Mouse (Mus musculus) layer of hippocampus, adult 9-11 months (tissue): ENCODE data around the gene Olfr117.
"Not testable (repeated sequence)": the region's sequence is repeated elsewhere in the genome, so short reads cannot be mapped to it uniquely, and the experiment has no call there.

Experiments
- DNase-seq: peaks from one replicate; pipeline ENCODE4 v3.0.0; 2022

Olfr117 gene

GRCm38 (mm10) chr17:37663682-37664081, at the start of gene Olfr117:
TSS of gene Olfr117 (minus strand) at chr17:37663782.
- DNase-seq: no peak

- DNase-seq: not testable (repeated sequence)
Observed at GRCm38 (mm10) chr17:37696264-37696663, 32.7 kb upstream of the Olfr117 start, which contains the start of gene Olfr119. TSS of gene Olfr119 (plus strand) at chr17:37696564.

GRCm38 (mm10) chr17:37666688-37667087, 3.1 kb upstream of the Olfr117 start, which contains the start of gene Olfr118:
TSS of gene Olfr118 (plus strand) at chr17:37666988.
- no peak for DNase-seq

GRCm38 (mm10) chr17:37627009-37627408, 36.6 kb downstream of the Olfr117 start, which contains the start of the genes Olfr115 and Olfr116:
TSS of gene Olfr115 (minus strand) at chr17:37627109.
TSS of gene Olfr116 (minus strand) at chr17:37627199.
- no peak for DNase-seq
